Mouse (Mus musculus): ENCODE measurements around the gene Uvssa. TPM values are rescaled to one million over a fixed set of nuclear protein-coding genes. Genes with fewer than 3 reads are reported as not detected.

Gene Uvssa
- total and polyA plus RNA-seq, 2 experiments, result 3.4 to 4.2 TPM

DNA sequence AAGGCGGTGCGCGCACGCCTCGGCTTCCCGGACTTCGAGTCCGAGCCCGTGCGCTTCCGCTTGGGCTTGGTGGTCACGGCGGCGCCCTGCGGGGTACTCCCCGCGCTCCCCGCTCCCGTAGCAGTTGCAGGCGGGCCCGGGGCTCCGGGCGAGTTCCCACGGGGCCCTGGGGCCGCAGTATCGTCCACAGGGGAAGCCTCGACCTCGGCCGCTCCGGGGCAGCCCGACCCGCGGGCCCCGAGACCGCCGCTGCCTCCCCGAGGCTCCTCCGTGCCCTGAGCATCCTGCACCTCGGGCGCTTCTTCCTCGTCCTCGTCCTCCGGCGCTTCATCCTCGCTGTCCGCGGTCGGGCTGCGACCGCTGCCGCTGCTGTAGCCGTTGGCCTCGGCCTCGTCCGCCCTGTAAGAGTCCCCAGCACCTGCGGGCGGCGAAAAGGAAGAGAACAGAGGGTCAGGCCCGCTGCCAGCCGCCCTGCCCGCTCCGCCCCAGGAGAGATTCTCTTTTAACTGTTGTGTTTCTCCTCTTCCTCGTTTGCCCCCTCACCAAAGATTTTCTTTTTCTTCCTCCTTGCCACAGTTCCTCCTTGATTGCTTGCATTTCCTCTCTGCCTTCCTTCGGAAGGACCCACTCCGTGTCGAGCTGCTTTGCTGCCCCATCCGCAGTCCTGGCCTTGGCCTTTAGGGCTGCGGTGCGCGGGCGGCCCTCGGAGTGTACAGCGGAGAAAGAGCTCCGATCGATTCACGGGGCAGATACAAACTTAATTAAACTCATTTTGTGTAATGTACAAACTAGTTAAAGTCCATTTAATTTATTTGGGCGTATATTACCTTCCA, 53.0 kb downstream of the Uvssa start:
- WGBS, result 3% methylated on average over 75 of the region's 77 CpGs
- no peak overlapping the region; the same call in 1 of the 2 replicates for H3K4me3 ChIP-seq (ENCODE audit: insufficient read depth, low read depth, low read length)
- H3K27me3 ChIP-seq (ENCODE audit: control insufficient read depth, insufficient read depth, low read length), result peaks cover 50% of the 10 kb centered on the region
- no peak overlapping the region for H3K9ac ChIP-seq (ENCODE audit: low read depth, low read length)
- no peaks in the 10 kb centered on the region for H3K79me2 ChIP-seq (ENCODE audit: control insufficient read depth, insufficient read depth, low read length)
- H3K36me3 ChIP-seq (ENCODE audit: control insufficient read depth, insufficient read depth, low read length), result no peaks in the 10 kb centered on the region
- H3K4me1 ChIP-seq (ENCODE audit: control insufficient read depth, insufficient read depth, low read length), result no peaks in the 10 kb centered on the region
- no peak for DNase-seq (ENCODE audit: extremely low read depth, low read depth, low spot score)
- TF ChIP-seq POLR2A (IDR thresholded peaks at IDR 0.05; ENCODE audit: extremely low read depth, insufficient read depth, low read length), result no peak
- no peak for TF ChIP-seq CTCF (IDR thresholded peaks at IDR 0.05; ENCODE audit: low read depth, low read length)
- H3K27ac ChIP-seq (replicated peaks; ENCODE audit: insufficient read depth, low read depth, low read length), result no peak overlapping the region

DNA sequence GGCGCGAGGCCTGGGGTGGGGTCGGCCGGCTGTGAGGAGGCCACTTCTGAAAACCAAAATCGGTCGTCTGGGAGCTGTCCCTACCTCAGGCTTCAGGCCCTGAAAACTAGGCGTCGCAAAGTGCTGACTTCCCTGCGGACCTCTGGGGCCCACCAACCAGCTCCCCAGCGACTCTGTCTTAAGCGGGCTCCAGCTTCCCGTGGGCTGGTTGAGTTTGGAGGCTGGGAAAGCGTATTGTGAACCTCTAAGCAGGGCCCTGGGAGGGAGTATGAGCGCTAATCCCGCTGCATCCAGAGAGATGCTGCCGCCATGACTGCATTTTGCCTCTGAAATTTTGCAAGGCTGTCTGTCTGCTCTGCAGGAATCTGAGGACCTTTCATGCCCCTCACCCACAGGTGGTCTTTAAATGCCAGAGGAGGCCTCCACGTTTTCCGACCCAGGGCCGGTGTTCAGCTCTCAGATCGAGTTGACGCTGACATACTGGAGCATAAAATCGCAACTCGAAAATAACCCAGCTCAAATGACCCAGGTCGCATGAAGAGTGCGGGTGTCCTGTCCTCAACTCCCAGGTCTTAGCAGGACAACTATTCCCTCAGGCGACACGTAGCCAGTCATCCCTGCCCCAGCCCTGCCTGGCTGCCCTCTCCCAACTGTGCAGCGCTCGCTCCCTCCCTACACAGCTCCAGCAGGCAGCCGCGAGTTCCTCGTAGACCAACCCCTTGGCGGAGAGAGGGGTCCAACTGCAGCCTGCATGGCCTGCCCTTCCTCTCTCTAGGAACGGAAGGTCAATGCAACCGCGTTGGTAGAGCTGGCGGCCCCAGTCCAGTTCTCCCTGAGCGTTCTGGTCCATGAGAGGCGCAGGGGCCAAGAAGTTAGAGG, 53.9 kb downstream of the Uvssa start:
- no peak overlapping the region for H3K27ac ChIP-seq (replicated peaks; ENCODE audit: insufficient read depth, low read depth, low read length)
- no peaks in the 10 kb centered on the region for H3K4me1 ChIP-seq (ENCODE audit: control insufficient read depth, insufficient read depth, low read length)
- no peak overlapping the region for H3K4me3 ChIP-seq (ENCODE audit: insufficient read depth, low read depth, low read length)
- no peaks in the 10 kb centered on the region for H3K36me3 ChIP-seq (ENCODE audit: control insufficient read depth, insufficient read depth, low read length)
- no peak for DNase-seq (ENCODE audit: extremely low read depth, low read depth, low spot score)
- H3K27me3 ChIP-seq (ENCODE audit: control insufficient read depth, insufficient read depth, low read length), result peaks cover 55% of the 10 kb centered on the region
- H3K9ac ChIP-seq (ENCODE audit: low read depth, low read length), result no peak overlapping the region
- no peaks in the 10 kb centered on the region for H3K79me2 ChIP-seq (ENCODE audit: control insufficient read depth, insufficient read depth, low read length)
- TF ChIP-seq POLR2A (IDR thresholded peaks at IDR 0.05; ENCODE audit: extremely low read depth, insufficient read depth, low read length) (no peak), CTCF (IDR thresholded peaks at IDR 0.05; ENCODE audit: low read depth, low read length) (no peak)
- 4% methylated on average over 39 of the region's 39 CpGs for WGBS

DNA sequence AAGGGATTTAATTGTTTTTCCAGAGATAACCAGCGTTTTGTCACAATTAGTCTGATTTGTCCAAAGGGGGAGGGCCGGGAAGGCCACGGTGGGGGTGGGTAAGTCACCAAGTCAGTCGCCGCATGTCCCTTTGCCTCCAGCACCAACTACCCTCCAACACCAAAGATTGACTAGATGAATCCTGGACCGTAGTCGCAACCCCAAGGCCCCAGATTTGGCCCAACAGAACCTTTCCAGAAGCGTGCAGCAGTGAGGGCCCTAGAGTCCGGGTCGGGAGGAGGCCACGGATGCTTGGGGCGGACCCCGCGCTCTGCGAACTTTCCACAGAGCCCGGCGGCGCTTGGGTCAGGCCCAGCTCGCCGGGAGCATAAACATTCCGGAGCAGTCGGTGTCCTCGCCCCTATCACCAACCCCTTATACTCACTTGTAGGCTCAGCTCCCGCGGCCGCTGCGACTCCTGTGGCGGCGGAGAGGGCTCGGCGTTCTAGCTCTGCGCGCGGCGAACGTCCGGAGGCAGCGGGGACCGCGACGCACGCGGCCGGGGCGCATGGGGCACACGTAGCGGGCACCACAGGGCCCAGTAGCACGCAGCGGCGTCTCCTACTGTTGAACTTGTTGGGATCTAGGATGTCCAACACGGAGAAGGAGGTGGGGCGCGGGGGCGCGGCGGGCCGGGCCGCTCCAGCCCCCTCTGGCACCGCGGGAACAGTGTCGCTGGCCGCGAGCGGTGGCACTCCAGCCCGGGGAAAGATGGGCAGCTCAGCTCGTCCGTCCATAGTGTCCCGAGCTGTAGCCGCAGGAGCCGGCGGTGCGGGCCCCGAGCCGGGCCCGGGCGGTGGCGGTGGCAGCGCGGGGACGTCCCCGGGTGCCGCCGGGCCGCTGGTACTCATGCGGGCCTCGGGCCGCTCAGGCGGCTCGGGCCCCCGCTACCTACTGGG, 55.1 kb downstream of the Uvssa start, which contains the start of gene Nkx1-1:
TSS of gene Nkx1-1 (minus strand) at position 776 of the 938 bp plus-strand sequence.
- Histone ChIP-seq H3K27me3 (ENCODE audit: control insufficient read depth, insufficient read depth, low read length) (peaks cover 53% of the 10 kb centered on the region), H3K4me1 (ENCODE audit: control insufficient read depth, insufficient read depth, low read length) (no peaks in the 10 kb centered on the region), H3K27ac (replicated peaks; ENCODE audit: insufficient read depth, low read depth, low read length) (no peak within 1 kb of the TSS), H3K9ac (ENCODE audit: low read depth, low read length) (no peak within 1 kb of the TSS), H3K4me3 (ENCODE audit: insufficient read depth, low read depth, low read length) (no peak within 1 kb of the TSS), H3K36me3 (ENCODE audit: control insufficient read depth, insufficient read depth, low read length) (no peaks in the 10 kb centered on the region), H3K79me2 (ENCODE audit: control insufficient read depth, insufficient read depth, low read length) (no peaks in the 10 kb centered on the region)
- no peak for TF ChIP-seq POLR2A (IDR thresholded peaks at IDR 0.05; ENCODE audit: extremely low read depth, insufficient read depth, low read length)
- TF ChIP-seq CTCF (IDR thresholded peaks at IDR 0.05; ENCODE audit: low read depth, low read length), result no peak
- 3% methylated on average over 83 of the region's 90 CpGs for WGBS
- DNase-seq (ENCODE audit: extremely low read depth, low read depth, low spot score), result no peak

DNA sequence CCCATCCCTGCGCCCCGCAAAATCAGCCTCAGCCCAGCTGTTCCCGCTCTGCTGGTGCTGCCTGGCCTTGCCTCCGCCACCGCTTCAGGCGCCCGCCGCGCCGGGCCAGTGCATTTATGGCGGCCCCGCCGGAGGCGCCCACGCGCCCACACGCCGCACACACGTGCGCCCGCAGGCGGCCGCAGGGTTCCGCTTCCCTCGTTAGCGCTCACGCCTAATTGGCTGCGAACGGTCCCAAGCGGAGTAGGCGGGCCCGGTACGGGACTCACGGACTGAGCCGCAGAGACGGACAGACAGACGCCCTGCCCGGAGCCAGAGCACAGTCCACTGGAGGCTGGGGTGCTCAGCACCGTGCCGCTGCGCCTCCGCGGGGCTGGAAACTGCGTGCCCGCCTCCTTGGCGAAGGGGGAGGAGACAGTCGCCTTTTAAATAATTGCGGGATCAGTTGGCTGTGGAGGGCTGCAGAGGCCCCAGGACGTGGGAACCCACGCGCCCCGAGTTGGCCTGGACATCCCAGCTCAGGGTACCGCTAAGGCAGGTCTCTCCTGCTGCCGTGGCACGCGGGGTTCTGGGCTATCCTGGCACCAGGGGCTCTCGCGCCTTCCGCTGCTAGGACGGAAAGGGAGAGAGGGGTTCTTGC, 55.9 kb downstream of the Uvssa start:
- 4% methylated on average over 56 of the region's 60 CpGs for WGBS
- Histone ChIP-seq H3K4me3 (ENCODE audit: insufficient read depth, low read depth, low read length) (no peak overlapping the region), H3K36me3 (ENCODE audit: control insufficient read depth, insufficient read depth, low read length) (no peaks in the 10 kb centered on the region), H3K27ac (replicated peaks; ENCODE audit: insufficient read depth, low read depth, low read length) (no peak overlapping the region), H3K4me1 (ENCODE audit: control insufficient read depth, insufficient read depth, low read length) (no peaks in the 10 kb centered on the region), H3K9ac (ENCODE audit: low read depth, low read length) (no peak overlapping the region), H3K79me2 (ENCODE audit: control insufficient read depth, insufficient read depth, low read length) (no peaks in the 10 kb centered on the region), H3K27me3 (ENCODE audit: control insufficient read depth, insufficient read depth, low read length) (peaks cover 52% of the 10 kb centered on the region)
- DNase-seq (ENCODE audit: extremely low read depth, low read depth, low spot score), result no peak
- TF ChIP-seq CTCF (IDR thresholded peaks at IDR 0.05; ENCODE audit: low read depth, low read length) (no peak), POLR2A (IDR thresholded peaks at IDR 0.05; ENCODE audit: extremely low read depth, insufficient read depth, low read length) (no peak)

DNA sequence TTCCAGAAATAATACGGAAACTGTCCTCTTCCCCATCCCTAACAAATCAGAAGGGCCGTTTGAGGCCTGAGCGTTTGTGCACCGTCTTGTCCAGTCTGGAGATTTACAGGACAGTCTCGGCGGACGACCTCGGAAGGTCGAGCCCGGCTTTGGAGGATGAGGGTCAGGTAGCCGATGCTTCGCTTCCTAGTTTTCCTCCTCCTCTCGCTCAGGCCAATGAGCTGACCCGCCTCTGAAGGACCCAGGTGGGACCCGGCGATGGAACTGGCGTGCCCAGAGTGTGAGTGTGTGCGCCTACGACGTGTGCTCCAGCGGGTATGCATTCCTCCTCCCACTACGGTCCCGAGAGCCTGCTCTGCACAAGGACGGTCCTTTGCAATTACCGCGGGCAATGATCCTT, 56.8 kb downstream of the Uvssa start:
- TF ChIP-seq CTCF (IDR thresholded peaks at IDR 0.05; ENCODE audit: low read depth, low read length), result no peak
- TF ChIP-seq POLR2A (IDR thresholded peaks at IDR 0.05; ENCODE audit: extremely low read depth, insufficient read depth, low read length), result no peak
- Histone ChIP-seq H3K9ac (ENCODE audit: low read depth, low read length) (no peak overlapping the region), H3K4me1 (ENCODE audit: control insufficient read depth, insufficient read depth, low read length) (no peaks in the 10 kb centered on the region), H3K27ac (replicated peaks; ENCODE audit: insufficient read depth, low read depth, low read length) (no peak overlapping the region), H3K36me3 (ENCODE audit: control insufficient read depth, insufficient read depth, low read length) (no peaks in the 10 kb centered on the region), H3K4me3 (ENCODE audit: insufficient read depth, low read depth, low read length) (no peak overlapping the region), H3K27me3 (ENCODE audit: control insufficient read depth, insufficient read depth, low read length) (peaks cover 52% of the 10 kb centered on the region), H3K79me2 (ENCODE audit: control insufficient read depth, insufficient read depth, low read length) (no peaks in the 10 kb centered on the region)
- 7% methylated on average over 26 of the region's 26 CpGs for WGBS
- DNase-seq (ENCODE audit: extremely low read depth, low read depth, low spot score), result no peak

Data from liver, adult 2 months (tissue).